Mouse (Mus musculus) neural tube, embryonic 12.5 days (tissue): ENCODE measurements around the gene Itgal. TPM values are rescaled to one million over a fixed set of nuclear protein-coding genes. Genes with fewer than 3 reads are reported as not detected.
"Not testable (repeated sequence)": the region's sequence is repeated elsewhere in the genome, so short reads cannot be mapped to it uniquely, and the experiment has no call there.

Source experiments
- ATAC-seq: fragments of 200-750 bp; cut with Nextera tagmentation; 2 replicates; pipeline ENCODE4 v1.8.0; 2017; ENCODE audit warnings: low read depth, mild to moderate bottlenecking, moderate TSS enrichment, moderate library complexity; ENCODE audit not compliant: low FRiP score
- H3K27ac ChIP-seq: fragments of 300-500 bp; sonication (generic); 2 replicates; pipeline ENCODE4 v1.5.1; 2016
- H3K27me3 ChIP-seq: fragments of 300-500 bp; sonication (generic); replicated peaks from 2 replicates; pipeline ENCODE4 v1.6.1; 2016; ENCODE audit warnings: mild to moderate bottlenecking
- H3K36me3 ChIP-seq: fragments of 300-500 bp; sonication (generic); 2 replicates; pipeline ENCODE4 v1.6.1; 2016; ENCODE audit warnings: mild to moderate bottlenecking
- H3K4me1 ChIP-seq: fragments of 300-500 bp; sonication (generic); 2 replicates; pipeline ENCODE4 v1.6.1; 2016
- H3K4me2 ChIP-seq: fragments of 300-500 bp; sonication (generic); replicated peaks from 2 replicates; pipeline ENCODE4 v1.6.1; 2016; ENCODE audit warnings: mild to moderate bottlenecking
- H3K4me3 ChIP-seq: fragments of 300-500 bp; sonication (generic); 2 replicates; pipeline ENCODE4 v1.5.1; 2016
- H3K9ac ChIP-seq: fragments of 300-500 bp; sonication (generic); 2 replicates; pipeline ENCODE4 v1.6.1; 2016; ENCODE audit warnings: mild to moderate bottlenecking
- H3K9me3 ChIP-seq: fragments of 300-500 bp; sonication (generic); 2 replicates; pipeline ENCODE4 v1.6.1; 2016; ENCODE audit warnings: mild to moderate bottlenecking
- WGBS: fragments of 180-500 bp; shearing (Covaris S2); methylation state at CpG from one replicate; pipeline ENCODE4 v1.1.7; 2016; 5-methylcytosine and 5-hydroxymethylcytosine counted together
- polyA plus RNA-seq: library from polyadenylated mRNA; unstranded; fragments of >200 nt; fragmentation: Nextera tagmentation; extraction: Ambion mirVana; gene quantifications from 2 replicates; pipeline ENCODE4 v1.2.1, GENCODE M21; 2016

The Itgal gene
- polyA plus RNA-seq, 1 experiment from 2014 or later: 2.0 TPM

DNA sequence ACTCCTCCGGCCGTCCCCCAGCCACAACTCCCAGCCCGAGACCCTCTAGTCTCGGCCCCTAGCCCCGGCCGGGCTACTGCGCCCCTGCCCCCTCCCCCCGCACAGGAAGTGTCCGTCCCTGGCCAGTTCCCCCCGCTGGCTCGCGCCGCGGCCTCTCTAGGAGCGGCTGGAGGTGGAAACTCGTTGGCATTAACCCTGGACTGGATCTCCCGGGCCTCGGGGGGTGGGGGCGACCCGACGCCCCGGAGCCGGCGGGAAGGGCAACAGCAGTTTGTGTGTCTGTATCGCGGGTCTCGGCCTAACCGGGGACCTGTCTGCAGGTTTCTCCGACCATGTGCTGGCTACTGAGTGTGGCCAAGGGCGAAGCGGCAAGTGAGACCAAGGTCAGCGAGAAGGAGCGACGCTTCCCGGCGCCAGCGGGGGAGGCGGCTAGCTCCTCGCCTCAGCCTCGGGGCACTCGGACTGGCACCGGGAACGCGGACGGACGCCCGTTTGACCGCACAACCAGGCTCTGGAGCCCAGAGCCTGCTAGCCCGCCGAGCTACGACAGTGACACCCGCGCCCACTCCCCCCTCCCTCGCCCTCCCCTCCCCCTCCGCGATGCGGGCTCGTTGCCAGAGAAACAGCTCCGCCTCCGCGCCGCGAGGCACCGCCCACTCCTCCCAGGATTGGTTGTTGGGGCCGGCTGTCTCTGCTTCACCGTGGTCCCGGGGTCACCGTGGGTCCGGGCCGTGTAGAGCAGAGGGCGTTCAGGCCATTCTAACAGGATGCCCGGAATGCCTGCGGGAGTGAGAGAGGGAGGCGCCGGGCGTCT lies 49.7 kb downstream of the Itgal start, which contains the start of gene Zfp768:
Gene Zfp768 (minus strand): TSS at position 78 of the 814 bp plus-strand sequence.
- peak; percentile 95 for ATAC-seq
- WGBS: under 1% methylated on average over 76 of the region's 76 CpGs
- peaks cover 24% of the 10 kb centered on the region for H3K36me3 ChIP-seq

DNA sequence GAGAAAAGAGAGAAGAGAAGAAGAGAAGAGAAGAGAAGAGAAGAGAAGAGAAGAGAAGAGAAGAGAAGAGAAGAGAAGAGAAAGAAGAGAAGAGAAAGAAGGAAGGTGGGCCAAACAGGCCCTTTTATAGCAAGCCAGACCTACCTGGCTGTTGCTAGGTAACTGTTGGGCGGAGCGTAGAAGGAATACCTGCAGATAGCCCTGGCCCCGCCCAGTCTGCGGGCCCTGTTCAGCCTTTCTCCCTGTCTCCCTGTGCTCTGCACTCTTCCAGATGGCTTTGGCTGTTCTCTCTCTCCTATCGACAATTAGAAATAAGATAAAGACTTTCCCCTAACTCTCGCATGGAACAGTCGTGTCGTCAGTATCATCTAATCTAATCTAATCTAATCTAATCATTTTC lies 50.6 kb downstream of the Itgal start:
- no peak overlapping the region for H3K27ac ChIP-seq
- H3K9ac ChIP-seq: peak overlapping the region; percentile 93; the same call in 1 of the 2 replicates
- WGBS: 14% methylated on average over 8 of the region's 8 CpGs
- H3K4me1 ChIP-seq: peaks cover 16% of the 10 kb centered on the region
- H3K4me3 ChIP-seq: peak overlapping the region; percentile 94
- no peak for ATAC-seq
- peak overlapping the region; percentile 81 for H3K4me2 ChIP-seq
- H3K36me3 ChIP-seq: peaks cover 19% of the 10 kb centered on the region
- H3K27me3 ChIP-seq: no peaks in the 10 kb centered on the region
- no peaks in the 10 kb centered on the region for H3K9me3 ChIP-seq

More for the DNA sequence above, 49.7 kb downstream of the Itgal start, which contains the start of gene Zfp768:
- Histone ChIP-seq H3K4me2 (peak within 1 kb of the TSS; percentile 81), H3K27ac (peak within 1 kb of the TSS; percentile 80), H3K9ac (peak within 1 kb of the TSS; percentile 93), H3K9me3 (no peaks in the 10 kb centered on the region), H3K4me1 (peaks cover 16% of the 10 kb centered on the region), H3K4me3 (peak within 1 kb of the TSS; percentile 94), H3K27me3 (no peaks in the 10 kb centered on the region)

DNA sequence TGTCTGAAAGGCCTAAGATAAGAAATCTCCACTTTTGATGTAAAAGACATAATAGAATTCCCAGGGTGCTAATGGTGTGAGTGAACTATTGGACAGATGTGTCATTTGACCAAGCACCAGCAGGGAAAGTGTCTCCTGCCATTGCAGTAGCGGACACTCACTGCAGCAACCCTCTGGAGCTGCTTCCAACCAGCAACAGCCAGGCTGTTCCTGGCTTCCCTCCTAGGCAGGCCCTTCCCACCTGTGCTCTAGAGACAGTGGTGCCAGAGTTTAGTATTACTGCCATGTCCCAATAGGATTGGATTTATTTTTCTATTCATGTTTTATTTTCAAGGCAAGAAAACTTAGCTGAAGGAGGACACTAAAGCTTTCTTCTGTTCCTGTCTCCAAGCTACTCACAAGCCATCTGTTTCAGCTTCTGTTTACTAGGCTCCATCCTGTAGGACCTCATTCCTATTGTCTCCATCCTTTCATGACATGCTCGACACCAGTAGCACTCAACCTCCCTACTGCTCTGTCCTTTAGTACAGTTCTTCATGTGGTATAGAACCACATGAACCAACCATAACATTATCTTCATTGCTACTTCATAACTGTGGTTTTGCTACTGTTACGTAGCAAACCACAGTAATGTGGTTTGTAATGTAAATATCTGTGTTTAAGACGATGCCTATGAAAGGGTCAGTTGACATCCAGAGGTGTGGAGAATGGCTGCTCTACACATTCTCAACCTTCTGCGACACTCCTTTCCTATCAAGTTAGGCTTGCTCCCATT lies 55.4 kb downstream of the Itgal start:
- 91% methylated on average over 5 of the region's 5 CpGs for WGBS

DNA sequence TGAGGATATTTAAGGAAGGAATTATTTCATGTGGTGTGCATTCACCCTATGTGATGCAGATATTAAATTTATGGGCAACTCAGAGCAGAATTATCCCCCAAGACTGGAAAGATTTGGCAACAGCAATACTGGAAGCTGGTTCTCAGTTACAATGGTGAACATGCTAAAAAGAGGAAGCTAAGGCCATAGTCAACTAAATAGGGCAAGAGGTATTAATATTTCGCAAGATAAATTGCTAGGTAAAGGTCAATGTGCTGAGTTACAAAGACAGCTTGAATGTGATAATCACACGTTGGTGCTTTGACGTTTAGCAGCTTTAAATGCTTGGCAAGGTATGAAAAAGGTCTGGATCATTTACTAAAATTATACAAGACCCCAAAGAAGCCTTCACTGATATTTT lies 59.7 kb downstream of the Itgal start:
- 65% methylated on average over 3 of the region's 3 CpGs for WGBS

More for the DNA sequence above, 55.4 kb downstream of the Itgal start:
- peaks cover 5% of the 10 kb centered on the region; the same call in 1 of the 2 replicates for H3K4me1 ChIP-seq
- no peak overlapping the region for H3K27ac ChIP-seq
- no peaks in the 10 kb centered on the region for H3K9me3 ChIP-seq
- no peak overlapping the region for H3K9ac ChIP-seq
- H3K36me3 ChIP-seq: no peaks in the 10 kb centered on the region
- H3K4me2 ChIP-seq: no peak overlapping the region
- H3K4me3 ChIP-seq: no peak overlapping the region
- H3K27me3 ChIP-seq: no peaks in the 10 kb centered on the region
- no peak for ATAC-seq

DNA sequence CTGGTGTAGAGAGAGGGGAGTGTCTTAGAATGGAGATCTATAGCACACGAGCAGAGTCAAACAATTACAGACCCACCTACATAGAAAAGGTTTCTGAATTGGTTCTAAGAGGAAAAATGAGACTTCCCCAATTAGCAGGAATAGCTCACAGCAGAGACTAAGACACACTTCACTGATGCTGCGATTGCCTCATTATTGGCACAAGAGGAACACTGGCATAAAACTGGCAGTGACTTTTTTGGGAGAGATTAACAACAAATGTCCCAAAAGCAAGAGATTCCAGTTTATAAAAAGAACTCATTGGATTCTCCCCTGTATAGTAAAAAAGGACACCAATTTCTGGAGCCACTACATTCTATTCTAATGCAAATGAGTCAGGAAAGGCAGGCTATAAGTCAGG lies 61.8 kb downstream of the Itgal start:
- H3K9ac ChIP-seq: no peak overlapping the region
- H3K27me3 ChIP-seq: peaks cover 7% of the 10 kb centered on the region
- no peak overlapping the region for H3K4me3 ChIP-seq
- ATAC-seq: no peak
- no peaks in the 10 kb centered on the region for H3K36me3 ChIP-seq
- no peaks in the 10 kb centered on the region for H3K9me3 ChIP-seq
- 79% methylated on average over 2 of the region's 2 CpGs for WGBS
- no peak overlapping the region for H3K4me2 ChIP-seq
- no peaks in the 10 kb centered on the region for H3K4me1 ChIP-seq
- H3K27ac ChIP-seq: no peak overlapping the region

More for the DNA sequence above, 59.7 kb downstream of the Itgal start:
- ATAC-seq: no peak
- Histone ChIP-seq H3K4me3 (no peak overlapping the region), H3K36me3 (no peaks in the 10 kb centered on the region), H3K4me1 (no peaks in the 10 kb centered on the region), H3K27ac (no peak overlapping the region), H3K9me3 (no peaks in the 10 kb centered on the region), H3K4me2 (no peak overlapping the region), H3K27me3 (0 out of 2 replicates have a peak, but pooled peaks cover 3% of the 10 kb centered on the region), H3K9ac (no peak overlapping the region)

DNA sequence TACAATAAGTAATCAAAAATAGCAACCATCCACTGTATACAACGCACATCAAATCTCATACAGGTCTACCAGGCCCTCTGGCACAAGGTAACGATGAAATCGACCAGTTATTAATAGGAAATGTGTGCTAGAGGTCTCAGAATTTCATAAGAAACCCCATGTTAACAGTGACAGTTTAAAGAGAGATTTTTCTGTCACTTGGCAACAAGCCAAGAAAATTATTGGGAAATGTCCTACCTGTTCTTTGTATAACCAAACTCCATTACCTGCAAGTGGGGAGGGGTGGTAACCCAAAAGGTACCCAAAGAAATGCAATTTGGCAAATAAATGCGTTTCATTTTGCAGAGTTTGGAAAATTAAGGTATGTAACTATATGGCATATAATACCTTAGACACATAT lies 62.4 kb downstream of the Itgal start:
- Histone ChIP-seq H3K4me3 (no peak overlapping the region), H3K36me3 (no peaks in the 10 kb centered on the region), H3K9me3 (no peaks in the 10 kb centered on the region), H3K27ac (no peak overlapping the region), H3K4me1 (peaks cover 2% of the 10 kb centered on the region; the same call in 1 of the 2 replicates), H3K4me2 (no peak overlapping the region), H3K27me3 (peaks cover 7% of the 10 kb centered on the region), H3K9ac (no peak overlapping the region)
- WGBS: 75% methylated on average over 4 of the region's 4 CpGs
- ATAC-seq: no peak

DNA sequence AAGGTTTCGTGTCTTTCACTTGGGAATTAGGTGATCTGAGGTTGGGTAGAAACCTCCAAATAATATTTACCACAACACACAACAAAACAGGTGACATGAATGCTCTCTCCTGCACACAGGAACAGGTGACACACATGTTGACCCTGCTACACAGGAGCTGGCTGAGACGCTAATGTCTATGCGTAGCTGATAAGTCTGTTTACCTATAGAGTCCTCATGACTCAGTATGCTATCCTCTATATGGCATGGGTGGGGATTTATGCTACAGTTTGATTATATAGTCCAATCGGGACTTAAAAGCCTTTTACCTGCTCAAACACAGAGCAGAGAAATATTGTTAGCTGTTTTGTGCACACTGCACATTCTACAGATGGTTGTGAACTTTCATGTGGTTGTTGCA lies 64.2 kb downstream of the Itgal start:
- Histone ChIP-seq H3K4me3 (no peak overlapping the region), H3K9ac (no peak overlapping the region), H3K9me3 (no peaks in the 10 kb centered on the region), H3K4me2 (no peak overlapping the region), H3K4me1 (peaks cover 9% of the 10 kb centered on the region; the same call in 1 of the 2 replicates), H3K27ac (no peak overlapping the region), H3K36me3 (no peaks in the 10 kb centered on the region), H3K27me3 (peaks cover 12% of the 10 kb centered on the region)
- no peak for ATAC-seq
- 87% methylated on average over 4 of the region's 4 CpGs for WGBS

DNA sequence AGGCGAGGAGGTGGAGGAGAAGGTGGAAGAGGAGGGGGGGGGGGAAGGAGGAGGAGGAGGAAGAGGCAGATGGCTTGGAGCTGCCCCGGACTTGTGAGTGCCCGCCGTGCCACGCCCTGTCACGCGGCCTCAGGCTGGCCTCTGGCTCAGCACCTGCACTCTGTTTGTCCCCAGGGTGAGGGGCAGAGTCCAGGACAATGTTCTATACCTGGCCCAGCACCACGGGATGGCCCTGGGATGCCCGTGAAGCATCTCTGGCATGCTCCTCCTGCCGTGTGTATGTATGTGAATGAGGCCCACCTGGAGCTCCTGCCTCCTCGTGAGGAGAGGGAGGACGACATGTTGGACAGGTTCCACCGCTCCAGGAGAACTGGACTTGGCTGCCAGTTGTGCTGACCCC lies 65.4 kb downstream of the Itgal start:
- Histone ChIP-seq H3K4me3 (no peak overlapping the region), H3K4me1 (peaks cover 9% of the 10 kb centered on the region; the same call in 1 of the 2 replicates), H3K27ac (no peak overlapping the region), H3K27me3 (peaks cover 12% of the 10 kb centered on the region), H3K4me2 (no peak overlapping the region), H3K9me3 (no peaks in the 10 kb centered on the region), H3K9ac (no peak overlapping the region), H3K36me3 (no peaks in the 10 kb centered on the region)
- no peak for ATAC-seq
- 54% methylated on average over 13 of the region's 13 CpGs for WGBS

DNA sequence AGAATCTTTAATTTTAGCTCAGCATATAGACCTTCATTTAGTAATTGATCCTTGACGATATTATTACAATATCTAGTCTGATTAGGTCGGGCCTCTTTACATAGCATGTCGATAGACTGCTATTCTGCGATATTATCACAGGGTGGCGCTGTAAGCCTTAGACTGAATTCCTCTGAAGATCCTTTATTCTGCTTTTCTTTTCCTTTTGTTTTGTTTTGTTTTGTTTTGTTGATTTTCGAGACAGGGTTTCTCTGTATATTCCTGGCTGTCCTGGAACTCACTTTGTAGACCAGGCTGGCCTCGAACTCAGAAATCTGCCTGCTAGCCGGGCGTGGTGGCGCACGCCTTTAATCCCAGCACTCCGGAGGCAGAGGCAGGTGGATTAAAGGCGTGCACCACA lies 66.4 kb downstream of the Itgal start:
- H3K4me3 ChIP-seq, H3K36me3 ChIP-seq, H3K27ac ChIP-seq, H3K4me1 ChIP-seq, H3K9me3 ChIP-seq, H3K9ac ChIP-seq, ATAC-seq: not testable (repeated sequence)
- peak overlapping the region; percentile 38 for H3K4me2 ChIP-seq
- H3K27me3 ChIP-seq: peaks cover 12% of the 10 kb centered on the region
- WGBS: 24% methylated on average over 13 of the region's 13 CpGs

DNA sequence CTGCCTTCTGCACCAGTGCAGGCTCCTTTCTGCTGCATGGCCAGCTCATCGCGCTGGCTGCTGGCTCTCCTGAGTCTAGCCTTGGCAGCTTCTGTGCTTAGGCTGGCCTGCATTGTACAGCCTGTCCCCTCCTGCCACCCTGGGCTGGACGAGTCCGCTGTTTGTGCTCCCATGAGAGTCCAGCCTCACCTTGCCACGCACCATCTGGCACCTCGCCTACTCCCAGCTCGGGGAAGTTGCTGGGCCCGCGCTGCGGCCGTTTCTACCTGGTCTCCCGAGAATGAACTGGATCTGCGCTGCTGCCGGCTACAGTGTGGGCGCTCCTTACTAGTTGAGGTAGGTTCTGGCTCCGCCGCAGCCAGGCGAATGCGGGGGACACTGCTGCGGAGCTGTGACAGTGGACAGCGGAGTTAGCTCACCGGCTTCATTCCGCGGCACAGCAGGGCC lies 67.4 kb downstream of the Itgal start:
- Histone ChIP-seq H3K9ac (peak overlapping the region; percentile 58), H3K27me3 (peaks cover 12% of the 10 kb centered on the region), H3K4me3 (peak overlapping the region; percentile 33), H3K9me3 (no peaks in the 10 kb centered on the region), H3K36me3 (no peaks in the 10 kb centered on the region), H3K4me1 (peaks cover 9% of the 10 kb centered on the region; the same call in 1 of the 2 replicates), H3K27ac (no peak overlapping the region), H3K4me2 (peak overlapping the region; percentile 75)
- ATAC-seq: 0 out of 2 replicates have a peak, but pooled peaks have one; percentile 25
- WGBS: 2% methylated on average over 24 of the region's 24 CpGs

DNA sequence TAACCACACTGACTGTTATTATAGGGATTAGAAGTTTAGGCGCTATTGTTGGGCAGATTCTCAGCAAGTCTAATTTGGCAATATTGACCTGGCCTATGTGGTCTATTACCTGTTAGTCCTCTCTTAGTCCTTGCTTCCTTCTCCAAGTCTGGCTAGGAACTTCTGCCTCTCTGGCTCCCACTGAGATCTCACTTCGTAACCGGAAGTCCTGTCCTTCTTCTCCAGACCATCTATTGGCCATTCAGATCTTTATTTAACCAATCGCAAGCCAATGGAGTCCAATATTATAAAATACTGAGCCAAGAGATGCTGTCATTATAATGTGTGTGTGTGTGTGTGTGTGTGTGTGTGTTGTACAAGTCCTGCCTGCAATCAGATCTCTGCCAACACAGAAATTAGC lies 68.1 kb downstream of the Itgal start:
- Histone ChIP-seq H3K4me2 (peak overlapping the region; percentile 75), H3K4me3 (peak overlapping the region; percentile 33; the same call in 1 of the 2 replicates)

DNA sequence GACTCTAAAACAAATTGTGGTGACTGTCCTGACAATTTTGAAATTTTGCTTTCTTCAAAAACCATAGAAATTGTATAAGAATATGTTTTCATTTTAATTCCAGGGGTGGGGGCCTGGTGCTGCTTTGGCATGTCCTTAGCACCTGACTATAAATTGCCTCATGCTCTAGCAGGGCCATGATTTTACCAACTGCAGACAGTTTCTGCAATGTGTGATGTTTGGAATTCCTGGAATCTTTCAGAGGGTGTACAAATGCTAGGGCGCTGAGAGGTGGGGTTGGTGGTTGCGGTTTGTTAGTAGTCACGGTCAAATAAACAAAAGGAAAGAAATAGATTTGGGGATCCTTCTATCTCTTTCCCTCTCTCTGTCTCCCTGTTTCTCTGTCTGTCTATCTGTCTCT lies 70.2 kb downstream of the Itgal start:
- H3K4me2 ChIP-seq: no peak overlapping the region
- H3K4me3 ChIP-seq: no peak overlapping the region
- H3K27me3 ChIP-seq: peaks cover 9% of the 10 kb centered on the region
- WGBS: 96% methylated on average over 3 of the region's 3 CpGs
- peaks cover 9% of the 10 kb centered on the region; the same call in 1 of the 2 replicates for H3K4me1 ChIP-seq
- H3K9ac ChIP-seq: no peak overlapping the region
- no peaks in the 10 kb centered on the region for H3K9me3 ChIP-seq
- no peak overlapping the region for H3K27ac ChIP-seq
- ATAC-seq: no peak
- no peaks in the 10 kb centered on the region for H3K36me3 ChIP-seq

More for the DNA sequence above, 68.1 kb downstream of the Itgal start:
- Histone ChIP-seq H3K9ac (peak overlapping the region; percentile 58; the same call in 1 of the 2 replicates), H3K36me3 (no peaks in the 10 kb centered on the region), H3K9me3 (no peaks in the 10 kb centered on the region), H3K27ac (no peak overlapping the region), H3K27me3 (peaks cover 12% of the 10 kb centered on the region), H3K4me1 (peaks cover 9% of the 10 kb centered on the region; the same call in 1 of the 2 replicates)
- no peak for ATAC-seq
- 61% methylated on average over 4 of the region's 4 CpGs for WGBS
